Mouse (Mus musculus) stomach, postnatal 0 days (tissue): Measurements from ENCODE around the gene Il10.

Source experiments
- CTCF ChIP-seq: IDR thresholded peaks from 2 replicates; pipeline ENCODE4 v1.5.1; 2016; ENCODE audit warnings: antibody characterized with exemption, low read depth, mild to moderate bottlenecking, moderate library complexity
- EP300 ChIP-seq: optimal IDR thresholded peaks from 2 replicates; pipeline ENCODE3; 2016; ENCODE audit warnings: antibody characterized with exemption

- TF ChIP-seq CTCF (no peak), EP300 (no peak)
These were observed 5.7 kb upstream of the Il10 start for GRCm38 (mm10) chr1:131013926-131014325.
